Mouse (Mus musculus): ENCODE data around the gene Cyp2d9. TPM values are rescaled to one million over a fixed set of nuclear protein-coding genes. Genes with fewer than 3 reads are reported as not detected.
"Not testable (repeated sequence)": the region's sequence is repeated elsewhere in the genome, so short reads cannot be mapped to it uniquely, and the experiment has no call there.

Gene Cyp2d9
- polyA plus RNA-seq, 1 experiment from 2014 or later: not detected

DNA sequence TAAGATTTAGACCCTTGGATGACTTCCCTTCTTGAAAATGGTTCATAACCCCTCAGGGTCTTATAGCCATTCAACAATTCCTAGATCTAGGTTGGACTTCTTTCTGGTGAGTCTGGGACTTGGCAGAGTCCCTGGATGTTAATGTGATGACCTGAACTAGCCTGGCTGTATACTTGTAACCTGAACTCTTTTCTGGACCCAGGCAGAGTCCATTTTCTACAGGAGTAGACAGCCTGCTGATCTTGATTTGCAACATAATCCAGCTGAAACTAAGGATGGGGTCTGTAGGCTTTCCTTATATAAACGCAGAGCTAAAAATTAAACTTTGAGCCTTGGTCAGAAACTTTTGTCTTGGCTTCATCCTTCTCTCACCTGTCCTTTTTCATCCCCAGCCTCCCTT is 14.6 kb upstream of the Cyp2d9 start:
- no peak overlapping the region for H3K4me2 ChIP-seq (replicated peaks)
- H3K9me3 ChIP-seq: no peaks in the 10 kb centered on the region
- 81% methylated on average over 1 of the region's 1 CpGs for WGBS
- H3K36me3 ChIP-seq: no peaks in the 10 kb centered on the region
- no peak overlapping the region for H3K4me3 ChIP-seq
- H3K4me1 ChIP-seq: peaks cover 8% of the 10 kb centered on the region; the same call in 1 of the 2 replicates
- H3K27me3 ChIP-seq (replicated peaks): no peaks in the 10 kb centered on the region
- no peak for ATAC-seq (ENCODE audit: low FRiP score, low read depth)
- H3K9ac ChIP-seq: no peak overlapping the region
- no peak overlapping the region for H3K27ac ChIP-seq

DNA sequence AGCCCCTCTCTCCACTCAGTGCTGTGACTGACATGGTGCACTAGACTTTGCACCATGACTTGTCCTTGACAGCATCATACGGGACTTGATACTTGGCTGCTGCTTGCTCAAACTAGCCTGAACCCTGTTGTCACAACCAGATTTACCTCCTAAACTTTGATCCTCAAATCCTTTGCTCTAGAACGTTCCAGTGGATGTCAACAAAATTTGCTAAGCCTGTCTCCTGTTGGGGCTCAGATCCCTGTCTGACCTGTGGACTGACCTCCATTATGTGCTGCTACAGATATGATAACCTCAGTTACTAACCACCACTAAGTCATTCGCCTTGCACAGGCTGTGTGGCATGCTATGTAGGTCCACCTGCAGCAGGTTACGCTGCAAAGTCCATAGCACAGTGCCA is 10.3 kb upstream of the Cyp2d9 start:
- 79% methylated on average over 4 of the region's 4 CpGs for WGBS
- H3K9me3 ChIP-seq: no peaks in the 10 kb centered on the region
- H3K9ac ChIP-seq: no peak overlapping the region
- H3K27me3 ChIP-seq (replicated peaks): no peaks in the 10 kb centered on the region
- no peak overlapping the region for H3K4me2 ChIP-seq (replicated peaks)
- no peak overlapping the region for H3K4me3 ChIP-seq
- H3K36me3 ChIP-seq: no peaks in the 10 kb centered on the region
- H3K4me1 ChIP-seq: no peaks in the 10 kb centered on the region
- ATAC-seq (ENCODE audit: low FRiP score, low read depth): no peak
- no peak overlapping the region for H3K27ac ChIP-seq

DNA sequence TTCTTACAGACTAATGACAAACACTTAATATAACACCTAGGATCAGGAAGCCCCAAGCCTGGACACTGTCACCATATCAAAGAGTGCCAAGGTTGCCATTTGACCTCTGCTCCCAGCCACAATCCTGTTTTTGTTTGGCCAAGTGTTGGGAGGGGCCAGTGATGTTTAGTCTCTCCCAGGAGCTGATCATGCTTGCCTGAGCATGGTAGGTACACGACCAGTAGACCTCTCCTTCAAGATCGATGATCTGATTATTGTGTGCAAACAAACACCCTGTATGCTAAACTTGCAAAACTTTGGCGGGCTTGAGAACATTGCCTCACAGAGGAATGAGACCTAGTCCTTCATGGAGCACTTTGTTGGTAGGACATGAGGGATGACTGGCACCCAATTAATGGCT is 9.8 kb upstream of the Cyp2d9 start:
- Histone ChIP-seq H3K4me3 (no peak overlapping the region), H3K4me1 (no peaks in the 10 kb centered on the region), H3K27ac (no peak overlapping the region), H3K9ac (no peak overlapping the region), H3K9me3 (no peaks in the 10 kb centered on the region), H3K4me2 (replicated peaks) (no peak overlapping the region), H3K36me3 (no peaks in the 10 kb centered on the region), H3K27me3 (replicated peaks) (no peaks in the 10 kb centered on the region)
- whole genome bisulfite sequencing: 83% methylated on average over 3 of the region's 3 CpGs
- ATAC-seq (ENCODE audit: low FRiP score, low read depth): no peak

DNA sequence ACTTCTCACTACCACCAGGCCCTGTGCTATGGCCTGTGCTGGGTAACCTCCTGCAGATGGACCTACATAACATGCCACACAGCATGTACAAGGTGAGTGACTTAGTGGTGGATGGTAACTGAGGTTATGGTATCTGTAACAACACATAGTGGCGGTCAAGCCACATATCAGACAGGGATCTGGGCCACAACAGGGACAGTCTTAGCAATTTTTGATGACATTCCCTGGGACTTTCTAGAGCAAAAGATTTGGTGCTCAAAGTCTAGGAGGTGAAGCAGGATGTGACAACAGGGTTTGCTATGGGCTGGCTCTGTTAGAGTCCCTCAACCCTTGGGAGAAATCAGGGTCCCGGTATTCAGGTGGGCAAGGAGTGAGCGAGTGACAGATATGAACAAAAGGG is 384 bp downstream of the Cyp2d9 start:
- WGBS: 98% methylated on average over 3 of the region's 3 CpGs
- Histone ChIP-seq H3K27ac (no peak overlapping the region), H3K4me2 (replicated peaks) (no peak overlapping the region), H3K9ac (no peak overlapping the region), H3K4me1 (no peaks in the 10 kb centered on the region), H3K9me3 (no peaks in the 10 kb centered on the region), H3K36me3 (no peaks in the 10 kb centered on the region), H3K27me3 (replicated peaks) (no peaks in the 10 kb centered on the region), H3K4me3 (no peak overlapping the region)
- no peak for ATAC-seq (ENCODE audit: low FRiP score, low read depth)

DNA sequence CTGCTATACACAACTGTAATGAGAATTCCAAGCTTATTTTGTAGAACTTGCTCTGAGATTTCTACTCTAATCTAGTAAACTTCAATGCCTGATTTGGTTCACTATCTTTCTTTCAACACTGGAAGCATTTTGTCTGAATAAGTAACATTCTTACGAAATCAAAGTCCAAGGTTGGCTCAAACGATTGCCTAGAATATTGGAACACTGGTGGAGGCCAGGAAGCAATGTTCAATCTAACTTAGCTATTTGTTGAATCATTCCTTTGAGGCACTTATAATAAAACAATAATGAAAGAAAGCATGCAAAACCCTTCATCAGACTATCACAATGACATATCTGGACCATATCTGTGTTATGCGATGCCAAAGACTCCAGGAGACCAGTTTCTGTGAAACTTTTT is 1.3 kb downstream of the Cyp2d9 start:
- WGBS: 95% methylated on average over 3 of the region's 3 CpGs
- ATAC-seq (ENCODE audit: low FRiP score, low read depth): no peak
- H3K4me3 ChIP-seq: no peak overlapping the region
- no peak overlapping the region for H3K27ac ChIP-seq
- H3K4me1 ChIP-seq: no peaks in the 10 kb centered on the region
- no peaks in the 10 kb centered on the region for H3K27me3 ChIP-seq (replicated peaks)
- H3K9me3 ChIP-seq: no peaks in the 10 kb centered on the region
- no peak overlapping the region for H3K4me2 ChIP-seq (replicated peaks)
- no peak overlapping the region for H3K9ac ChIP-seq
- no peaks in the 10 kb centered on the region for H3K36me3 ChIP-seq

DNA sequence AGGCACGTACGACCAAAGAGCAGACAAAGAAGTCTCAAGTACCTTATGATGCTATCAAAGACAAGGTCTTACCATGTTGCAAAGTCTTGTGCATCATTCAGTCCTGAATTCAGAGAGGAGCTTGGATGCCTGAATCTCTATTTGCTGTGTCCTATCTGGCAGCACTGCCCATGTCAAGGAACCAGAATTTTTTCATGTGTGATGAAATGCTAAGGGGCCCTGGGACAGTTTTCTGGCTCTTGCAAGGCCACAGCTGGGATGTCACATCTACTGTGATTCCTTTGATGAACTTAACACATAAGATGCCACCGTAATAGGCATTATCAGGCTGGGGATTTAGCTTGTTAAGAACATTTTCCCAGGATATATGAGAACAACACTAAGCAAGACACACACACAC is 1.8 kb downstream of the Cyp2d9 start:
- H3K36me3 ChIP-seq: no peaks in the 10 kb centered on the region
- H3K27ac ChIP-seq: no peak overlapping the region
- H3K4me2 ChIP-seq (replicated peaks): no peak overlapping the region
- ATAC-seq (ENCODE audit: low FRiP score, low read depth): no peak
- H3K9ac ChIP-seq: no peak overlapping the region
- no peaks in the 10 kb centered on the region for H3K27me3 ChIP-seq (replicated peaks)
- H3K9me3 ChIP-seq: no peaks in the 10 kb centered on the region
- H3K4me1 ChIP-seq: no peaks in the 10 kb centered on the region
- WGBS: 85% methylated on average over 3 of the region's 3 CpGs
- no peak overlapping the region for H3K4me3 ChIP-seq

DNA sequence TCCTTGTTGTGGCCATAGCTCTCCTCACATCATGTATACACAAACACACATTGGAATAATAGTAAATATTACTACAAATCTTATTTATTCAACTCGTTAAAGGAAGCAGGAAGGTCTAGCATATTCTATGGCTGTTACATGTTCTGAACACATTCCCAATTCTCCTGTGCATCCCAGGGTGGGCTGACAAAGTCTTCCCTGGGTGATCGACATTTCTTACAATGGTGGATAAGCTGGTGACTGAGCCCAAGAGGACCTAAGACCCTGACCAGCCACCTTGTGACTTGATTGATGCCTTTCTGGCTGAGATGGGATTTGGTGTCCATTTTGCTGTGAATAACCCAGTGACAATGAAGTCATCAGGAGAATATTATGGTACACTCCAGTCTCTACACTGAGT is 2.4 kb downstream of the Cyp2d9 start:
- Histone ChIP-seq H3K27ac (no peak overlapping the region), H3K4me2 (replicated peaks) (no peak overlapping the region), H3K27me3 (replicated peaks) (no peaks in the 10 kb centered on the region), H3K4me3 (no peak overlapping the region), H3K9ac (no peak overlapping the region), H3K9me3 (no peaks in the 10 kb centered on the region), H3K4me1 (no peaks in the 10 kb centered on the region), H3K36me3 (no peaks in the 10 kb centered on the region)
- 90% methylated on average over 2 of the region's 2 CpGs for WGBS
- no peak for ATAC-seq (ENCODE audit: low FRiP score, low read depth)

DNA sequence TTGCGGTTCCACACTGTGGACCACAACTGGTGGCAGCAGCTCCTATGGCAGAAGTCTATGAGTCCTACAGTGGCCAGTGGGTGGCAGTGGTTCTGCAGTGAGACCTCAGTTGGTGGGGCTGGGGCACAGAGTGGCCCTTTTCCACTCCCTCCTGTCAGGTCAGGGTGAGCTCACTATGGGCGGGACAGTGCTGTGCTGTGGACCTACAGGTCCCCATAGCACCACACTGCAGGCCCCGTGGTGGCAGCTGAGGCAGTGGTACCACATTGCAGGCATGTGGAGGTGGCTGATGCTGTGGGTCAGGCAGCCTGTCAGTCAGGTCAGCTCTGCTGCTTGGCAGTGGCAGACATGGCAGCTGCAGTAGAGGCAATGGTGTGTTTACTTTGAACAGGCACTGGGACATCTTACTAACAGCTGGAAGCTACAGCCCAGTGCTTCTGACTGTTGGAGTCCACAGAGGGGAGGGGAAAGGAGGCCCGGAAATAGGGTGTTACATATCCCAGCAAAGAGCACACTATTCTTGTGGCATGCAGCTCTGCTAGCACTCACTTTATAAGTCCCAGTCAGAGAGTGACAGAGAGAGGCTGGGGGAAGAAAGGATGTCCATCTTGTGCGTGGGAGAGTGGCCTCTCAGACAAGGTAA is 4.9 kb downstream of the Cyp2d9 start:
- 69% methylated on average over 5 of the region's 5 CpGs for WGBS
- Histone ChIP-seq H3K4me1 (no peaks in the 10 kb centered on the region), H3K4me3 (no peak overlapping the region), H3K4me2 (replicated peaks) (no peak overlapping the region), H3K27me3 (replicated peaks) (no peaks in the 10 kb centered on the region), H3K27ac (no peak overlapping the region), H3K9me3 (no peaks in the 10 kb centered on the region), H3K9ac (no peak overlapping the region), H3K36me3 (no peaks in the 10 kb centered on the region)
- ATAC-seq (ENCODE audit: low FRiP score, low read depth): no peak

DNA sequence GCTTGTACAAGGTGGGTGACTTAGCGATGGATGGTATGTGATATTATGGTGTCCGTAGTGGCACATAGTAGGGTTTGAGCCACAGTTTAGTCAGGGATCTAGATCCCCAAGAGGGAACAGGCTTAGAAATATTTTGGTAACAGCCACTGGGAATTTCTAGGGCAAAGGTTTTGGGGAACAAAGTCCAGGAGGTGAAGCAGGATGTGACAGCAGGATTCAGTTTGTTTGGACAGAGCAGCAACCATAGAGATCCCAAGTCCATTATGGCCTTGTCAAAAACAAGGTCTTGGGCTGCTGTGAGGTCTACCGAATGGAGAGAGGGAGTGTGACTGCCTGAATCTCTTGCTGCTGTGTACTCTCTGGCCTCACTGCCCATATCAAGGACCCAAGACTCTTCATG is 10.4 kb downstream of the Cyp2d9 start:
- no peak overlapping the region for H3K9ac ChIP-seq
- H3K4me3 ChIP-seq: no peak overlapping the region
- H3K4me2 ChIP-seq (replicated peaks): no peak overlapping the region
- no peak for ATAC-seq (ENCODE audit: low FRiP score, low read depth)
- H3K27ac ChIP-seq: no peak overlapping the region
- H3K36me3 ChIP-seq: no peaks in the 10 kb centered on the region
- 92% methylated on average over 3 of the region's 3 CpGs for WGBS
- no peaks in the 10 kb centered on the region for H3K4me1 ChIP-seq
- no peaks in the 10 kb centered on the region for H3K27me3 ChIP-seq (replicated peaks)
- no peaks in the 10 kb centered on the region for H3K9me3 ChIP-seq

DNA sequence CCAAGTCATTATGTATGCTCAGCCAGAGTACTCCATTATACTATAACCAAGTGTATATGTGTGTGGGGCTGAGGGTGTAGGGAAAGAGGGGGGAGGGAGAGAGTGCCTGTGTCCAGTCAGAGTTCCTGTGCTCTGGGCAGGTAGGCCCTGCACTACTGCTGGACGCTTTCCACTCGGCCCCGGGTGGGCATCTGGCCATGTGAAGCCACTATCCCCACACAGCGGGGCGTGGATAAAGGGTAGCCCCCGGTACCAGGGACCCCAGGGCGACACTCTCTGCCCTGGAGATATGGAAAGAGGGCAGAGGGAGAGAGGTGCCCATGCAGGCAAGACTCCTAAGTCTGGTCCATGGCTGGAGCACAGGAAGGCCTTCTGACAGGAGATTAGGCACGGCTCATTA is 12.0 kb downstream of the Cyp2d9 start:
- no peak for ATAC-seq (ENCODE audit: low FRiP score, low read depth)
- Histone ChIP-seq H3K36me3 (no peaks in the 10 kb centered on the region), H3K4me1 (no peaks in the 10 kb centered on the region), H3K9me3 (no peaks in the 10 kb centered on the region), H3K9ac (no peak overlapping the region), H3K4me3 (no peak overlapping the region), H3K27me3 (replicated peaks) (no peaks in the 10 kb centered on the region), H3K27ac (no peak overlapping the region), H3K4me2 (replicated peaks) (no peak overlapping the region)
- WGBS: 68% methylated on average over 8 of the region's 8 CpGs

DNA sequence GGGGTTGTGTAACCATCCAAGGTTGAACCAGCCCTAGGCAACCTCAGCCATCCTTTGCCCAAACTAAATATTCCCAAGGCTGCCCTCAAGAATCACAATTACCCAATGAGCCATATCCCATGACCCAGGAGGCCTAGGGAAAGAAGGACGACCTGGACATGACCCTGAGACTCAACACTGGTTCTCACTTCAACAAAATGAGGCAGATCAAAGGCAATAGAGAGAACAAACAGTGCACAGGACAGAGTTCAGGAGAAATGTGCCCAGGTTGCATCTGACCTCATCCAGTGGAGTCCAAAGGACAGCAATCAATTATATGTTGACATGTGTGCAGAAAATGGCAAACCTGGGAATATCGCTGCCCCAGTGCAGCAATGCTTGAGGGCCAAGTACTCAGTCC is 16.8 kb downstream of the Cyp2d9 start:
- 74% methylated on average over 2 of the region's 2 CpGs for WGBS
- H3K27me3 ChIP-seq (replicated peaks); H3K27ac ChIP-seq; H3K36me3 ChIP-seq; H3K4me3 ChIP-seq; H3K9ac ChIP-seq; H3K4me2 ChIP-seq (replicated peaks); ATAC-seq (ENCODE audit: low FRiP score, low read depth); H3K9me3 ChIP-seq; H3K4me1 ChIP-seq: not testable (repeated sequence)

DNA sequence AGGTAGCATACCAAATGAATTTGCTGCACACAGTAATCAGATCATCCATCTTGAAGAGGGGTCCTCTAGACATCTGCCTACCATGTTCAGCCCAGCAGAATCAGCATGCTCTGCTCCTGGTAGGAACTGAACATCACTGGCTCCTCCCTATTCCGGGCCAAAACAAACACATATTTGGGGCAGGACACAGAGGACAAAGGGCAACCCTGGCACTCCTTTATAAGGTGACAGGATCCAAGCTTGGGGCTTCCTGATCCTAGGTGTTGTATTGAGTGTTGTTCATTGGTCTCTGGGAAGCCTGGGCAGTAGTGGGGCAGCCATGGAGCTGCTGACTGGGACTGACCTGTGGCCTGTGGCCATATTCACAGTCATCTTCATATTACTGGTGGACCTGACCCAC is 18.9 kb downstream of the Cyp2d9 start:
- not testable (repeated sequence) for H3K27ac ChIP-seq; H3K9ac ChIP-seq; ATAC-seq (ENCODE audit: low FRiP score, low read depth); H3K4me2 ChIP-seq (replicated peaks); H3K27me3 ChIP-seq (replicated peaks); H3K4me3 ChIP-seq; H3K9me3 ChIP-seq; H3K4me1 ChIP-seq; H3K36me3 ChIP-seq
- WGBS: 78% methylated on average over 1 of the region's 1 CpGs

DNA sequence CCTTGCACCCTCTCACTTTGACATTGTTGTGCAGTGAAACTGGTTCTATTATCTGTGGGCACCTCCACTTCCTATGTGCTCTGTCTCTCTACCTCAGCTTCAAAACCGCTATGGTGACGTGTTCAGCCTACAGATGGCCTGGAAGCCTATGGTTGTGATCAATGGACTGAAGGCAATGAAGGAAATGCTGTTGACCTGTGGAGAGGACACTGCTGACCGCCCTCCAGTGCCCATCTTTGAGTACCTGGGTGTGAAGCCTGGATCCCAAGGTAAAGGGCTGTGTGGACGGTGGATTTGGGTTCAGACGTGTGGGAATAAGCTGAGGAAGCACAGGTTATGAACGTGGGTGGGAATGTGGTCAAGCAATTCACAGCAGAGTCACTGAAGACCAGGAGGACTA is 20.3 kb downstream of the Cyp2d9 start:
- H3K36me3 ChIP-seq; H3K4me2 ChIP-seq (replicated peaks); H3K9ac ChIP-seq; H3K4me3 ChIP-seq; H3K9me3 ChIP-seq; H3K27ac ChIP-seq; H3K4me1 ChIP-seq; ATAC-seq (ENCODE audit: low FRiP score, low read depth); H3K27me3 ChIP-seq (replicated peaks): not testable (repeated sequence)
- whole genome bisulfite sequencing: 92% methylated on average over 6 of the region's 6 CpGs
